Mouse (Mus musculus) C2C12 (cell line): ENCODE measurements around the gene Sltm. TPM values are rescaled to one million over a fixed set of nuclear protein-coding genes. Genes with fewer than 3 reads are reported as not detected.

Source experiments
- H3K27me3 ChIP-seq: one replicate; pipeline ENCODE4 v1.6.1; 2011; ENCODE audit not compliant: control insufficient read depth, insufficient read depth, insufficient read length
- H3K36me3 ChIP-seq: one replicate; pipeline ENCODE4 v1.6.1; 2011; ENCODE audit not compliant: control insufficient read depth, insufficient read depth
- H3K4me3 ChIP-seq: one replicate; pipeline ENCODE4 v1.5.1; 2011; ENCODE audit warnings: mild to moderate bottlenecking, control low read depth; ENCODE audit not compliant: poor library complexity, insufficient read depth, severe bottlenecking
- H3K79me2 ChIP-seq: one replicate; pipeline ENCODE4 v1.6.1; 2011; ENCODE audit not compliant: control insufficient read depth, insufficient read depth
- H3K79me3 ChIP-seq: one replicate; pipeline ENCODE4 v1.6.1; 2011; ENCODE audit warnings: low read depth, control low read depth
- H3ac ChIP-seq: one replicate; pipeline ENCODE3; 2011; ENCODE audit warnings: low read depth; ENCODE audit not compliant: control insufficient read depth, insufficient read length
- CEBPB ChIP-seq: IDR thresholded peaks from one replicate; pipeline ENCODE4 v1.6.1; 2011; ENCODE audit warnings: low read depth, mild to moderate bottlenecking, control low read depth, moderate library complexity
- CTCF ChIP-seq: IDR thresholded peaks from one replicate; pipeline ENCODE4 v1.5.1; 2011; ENCODE audit not compliant: control insufficient read depth, insufficient read depth, insufficient read length
- FOSL1 ChIP-seq: IDR thresholded peaks from one replicate; pipeline ENCODE4 v1.8.0; 2011; ENCODE audit warnings: mild to moderate bottlenecking, low read length; ENCODE audit not compliant: poor library complexity, insufficient read depth, severe bottlenecking
- MAX ChIP-seq: IDR thresholded peaks from one replicate; pipeline ENCODE4 v1.6.1; 2011; ENCODE audit warnings: mild to moderate bottlenecking, control low read depth
- MYOD1 ChIP-seq: IDR thresholded peaks from one replicate; pipeline ENCODE4 v1.6.1; 2011; ENCODE audit warnings: low read depth; ENCODE audit not compliant: control insufficient read depth, insufficient read length
- MYOG ChIP-seq: IDR thresholded peaks from one replicate; pipeline ENCODE4 v1.6.1; 2011; ENCODE audit not compliant: control insufficient read depth, insufficient read length; ENCODE audit errors: extremely low read depth
- USF1 ChIP-seq: IDR thresholded peaks from one replicate; pipeline ENCODE4 v1.6.1; 2011; ENCODE audit warnings: low read depth, mild to moderate bottlenecking, control low read depth, moderate library complexity
- long read RNA-seq, 2 experiments: library from polyadenylated mRNA; unstranded; transcript quantifications; one replicate each; pipeline ENCODE4 v2.0.0; 2019 to 2020
- polyA plus RNA-seq: library from polyadenylated mRNA; unstranded; fragments of >200 nt; fragmentation: generic; extraction: Trizol; gene quantifications from one replicate; pipeline ENCODE4 v1.2.1, GENCODE M21; 2012; ENCODE audit warnings: missing spikeins

The Sltm gene
- 11.3 TPM for polyA plus RNA-seq
- long read RNA-seq, experiment 1, partial matches to known transcripts = 48 of 64 reads
- long read RNA-seq, experiment 1, other reads (novel, unspliced or antisense) = 14 of 64 reads
- long read RNA-seq, experiment 2, partial matches to known transcripts = 90 of 114 reads
- long read RNA-seq, experiment 2, other reads (novel, unspliced or antisense) = 22 of 114 reads

DNA sequence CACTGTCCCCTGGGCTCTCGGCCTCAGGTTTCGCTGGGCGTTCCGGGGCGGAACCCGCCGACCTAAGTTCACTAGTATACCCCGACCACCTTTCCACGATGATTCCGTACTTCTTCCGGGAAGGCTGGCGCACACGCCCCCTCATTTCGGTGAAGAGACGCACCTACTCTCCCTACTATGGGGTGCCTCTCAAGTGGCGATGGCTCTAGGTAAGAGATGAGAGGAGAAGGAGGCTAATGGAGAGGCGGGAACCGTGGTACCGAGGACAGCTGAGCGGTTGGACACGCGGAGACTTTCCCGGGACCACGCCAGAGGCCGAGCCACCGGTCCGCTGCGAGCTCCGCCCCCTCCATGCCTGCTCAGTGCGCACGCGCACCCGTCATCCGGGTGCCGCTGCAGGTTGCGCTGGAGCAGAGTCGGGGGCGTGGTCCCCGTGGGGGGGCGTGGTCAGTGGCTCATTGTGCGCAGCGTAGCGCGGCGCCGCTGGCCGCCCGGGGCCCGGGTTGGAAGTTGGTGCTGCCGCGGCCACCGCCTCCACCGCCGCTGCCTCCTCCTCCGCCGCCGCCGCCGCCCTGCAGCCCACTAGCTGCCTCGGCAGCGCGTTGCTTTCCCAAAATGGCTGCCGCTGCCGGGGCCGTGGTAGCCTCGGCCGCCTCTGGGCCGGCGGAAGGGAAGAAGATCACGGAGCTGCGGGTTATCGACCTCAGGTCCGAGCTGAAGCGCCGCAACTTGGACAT, at the start of gene Sltm:
Gene Sltm (plus strand): TSS at position 450 of the 737 bp plus-strand sequence.
- Histone ChIP-seq H3K79me2 (peaks cover 46% of the 10 kb centered on the region), H3ac (peak within 1 kb of the TSS; percentile 91), H3K4me3 (peak within 1 kb of the TSS; percentile 57), H3K79me3 (peaks cover 40% of the 10 kb centered on the region), H3K36me3 (peaks cover 15% of the 10 kb centered on the region), H3K27me3 (no peaks in the 10 kb centered on the region)
- TF ChIP-seq MYOG (no peak), MAX (peak; percentile 72), FOSL1 (no peak), MYOD1 (no peak)

DNA sequence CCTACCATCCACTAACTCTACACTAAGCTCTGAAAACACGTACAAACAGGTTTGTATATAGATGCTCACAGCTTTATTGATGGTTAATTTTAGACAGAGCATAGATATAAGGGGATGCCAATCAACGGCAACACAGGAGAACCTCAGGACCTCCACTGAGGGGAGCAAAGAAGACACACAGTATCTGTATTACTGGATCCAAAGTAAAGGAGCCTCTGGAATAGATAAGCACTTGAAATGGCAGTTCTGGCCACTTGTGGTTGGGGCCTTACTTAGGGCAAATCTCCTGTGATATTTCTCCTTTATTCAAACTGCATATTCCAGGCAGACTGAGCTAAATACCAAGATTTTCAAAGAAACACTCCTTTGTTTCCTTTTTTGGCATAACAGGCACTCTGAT, 49.5 kb upstream of the Sltm start:
- Histone ChIP-seq H3K27me3 (no peaks in the 10 kb centered on the region), H3K4me3 (no peak overlapping the region), H3K79me3 (peaks cover 83% of the 10 kb centered on the region), H3K79me2 (peaks cover 98% of the 10 kb centered on the region), H3ac (no peak overlapping the region), H3K36me3 (peaks cover 25% of the 10 kb centered on the region)
- TF ChIP-seq USF1 = no peak
- TF ChIP-seq MAX = no peak

DNA sequence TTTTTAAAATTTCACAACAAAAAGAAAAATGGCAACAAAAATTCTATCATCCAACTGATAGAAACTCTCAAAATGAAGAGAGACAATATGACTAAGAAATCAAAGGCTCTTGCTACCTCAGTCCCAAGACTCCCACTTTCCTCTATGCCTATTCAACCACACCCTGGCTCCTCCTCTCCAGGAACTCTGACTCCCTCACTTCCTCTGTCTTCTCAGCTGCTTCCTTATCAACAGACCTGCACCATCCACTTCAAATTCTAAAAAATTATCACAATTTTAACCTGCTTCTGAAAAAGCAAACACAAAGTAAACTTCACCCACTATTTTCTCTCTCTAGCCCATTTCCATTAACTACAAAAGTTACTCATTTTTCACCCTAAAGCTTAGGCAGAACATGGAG, 45.6 kb upstream of the Sltm start:
- Histone ChIP-seq H3K79me2 (peaks cover 100% of the 10 kb centered on the region), H3K4me3 (no peak overlapping the region), H3K27me3 (no peaks in the 10 kb centered on the region), H3ac (no peak overlapping the region), H3K36me3 (peaks cover 20% of the 10 kb centered on the region), H3K79me3 (peaks cover 89% of the 10 kb centered on the region)
- TF ChIP-seq USF1 = no peak
- no peak for TF ChIP-seq MYOD1
- TF ChIP-seq CTCF = no peak
- no peak for TF ChIP-seq FOSL1
- TF ChIP-seq MAX = no peak

DNA sequence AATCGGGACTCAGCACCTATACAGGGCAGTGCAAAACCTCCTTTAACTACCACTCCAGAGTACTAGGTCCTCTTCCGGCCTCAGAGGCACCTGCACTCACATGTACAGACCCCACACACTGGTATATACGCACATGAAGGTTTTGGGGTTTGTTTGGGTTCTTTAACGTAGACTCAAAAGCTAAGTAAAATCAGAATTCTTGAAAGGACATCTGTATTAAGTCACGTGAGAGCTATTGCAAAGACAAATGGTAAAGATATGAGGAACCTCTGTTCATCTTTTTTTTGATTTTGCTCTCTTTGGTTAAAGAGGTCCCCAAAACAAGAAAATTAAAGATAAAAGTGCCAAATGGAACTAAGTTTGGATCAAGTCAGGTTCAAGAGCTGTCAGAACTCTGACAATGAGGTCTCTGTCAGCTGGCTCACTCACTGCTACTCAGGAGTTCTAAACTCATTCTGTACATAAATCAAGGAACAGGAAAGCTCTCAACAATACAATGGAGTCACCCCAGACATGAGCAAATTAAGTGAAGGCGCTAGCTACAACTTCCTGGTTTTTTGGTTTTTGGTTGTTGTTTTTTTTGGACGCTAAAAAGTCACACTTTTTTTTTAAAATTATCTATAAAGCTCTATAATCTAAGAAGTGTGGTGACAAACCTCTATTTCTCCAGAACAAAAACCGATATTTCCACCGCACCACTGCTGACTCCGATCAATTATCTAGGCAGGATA, 40.1 kb upstream of the Sltm start:
- H3ac ChIP-seq = peak overlapping the region; percentile 56
- TF ChIP-seq FOSL1 (no peak), MAX (no peak), MYOD1 (no peak), USF1 (no peak), CEBPB (no peak), CTCF (no peak), MYOG (no peak)
- no peaks in the 10 kb centered on the region for H3K27me3 ChIP-seq
- no peaks in the 10 kb centered on the region for H3K36me3 ChIP-seq
- peaks cover 61% of the 10 kb centered on the region for H3K79me2 ChIP-seq
- H3K4me3 ChIP-seq = peak overlapping the region; percentile 71
- H3K79me3 ChIP-seq = peaks cover 52% of the 10 kb centered on the region

DNA sequence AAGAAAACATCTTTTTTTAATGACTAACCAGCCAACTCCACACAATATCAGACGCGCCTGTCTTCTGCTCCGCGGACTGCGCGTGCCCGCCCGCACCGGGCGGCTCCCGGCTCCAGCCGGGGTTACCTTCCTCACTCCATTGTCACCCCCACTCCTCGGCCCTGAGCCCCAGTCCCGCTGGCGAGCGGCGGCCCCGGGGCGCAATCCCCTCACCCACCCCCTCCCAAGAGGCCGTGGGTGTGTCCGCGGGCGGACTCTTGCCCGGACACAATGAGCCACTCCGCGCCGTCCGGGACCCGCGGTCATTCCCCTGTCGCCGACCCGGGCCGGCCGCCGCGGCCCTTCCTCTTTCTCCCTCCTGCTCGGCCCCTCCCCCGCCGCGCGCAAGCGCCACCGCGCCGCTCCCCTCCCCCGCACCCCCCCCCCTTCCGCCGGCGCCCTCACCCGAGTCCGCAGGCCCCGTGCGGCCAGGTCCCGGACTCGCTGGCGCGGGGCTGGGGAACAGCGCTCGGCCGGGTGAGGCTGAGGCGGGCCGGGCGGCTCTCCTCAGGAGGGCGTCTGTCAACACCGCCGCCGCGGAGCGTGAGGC, 39.4 kb upstream of the Sltm start:
- H3K27me3 ChIP-seq = no peaks in the 10 kb centered on the region
- peaks cover 54% of the 10 kb centered on the region for H3K79me2 ChIP-seq
- H3ac ChIP-seq = peak overlapping the region; percentile 85
- no peaks in the 10 kb centered on the region for H3K36me3 ChIP-seq
- H3K79me3 ChIP-seq = peaks cover 46% of the 10 kb centered on the region
- H3K4me3 ChIP-seq = peak overlapping the region; percentile 71
- TF ChIP-seq MAX (no peak), MYOG (no peak), USF1 (no peak), MYOD1 (no peak), FOSL1 (no peak), CEBPB (no peak), CTCF (no peak)
